Mouse (Mus musculus): ENCODE measurements around the gene Lamb2.

Lamb2 gene

GRCm38 (mm10) chr9:108492043-108492750 is 12.7 kb downstream of the Lamb2 start:
- DNase-seq: no peak

DNA sequence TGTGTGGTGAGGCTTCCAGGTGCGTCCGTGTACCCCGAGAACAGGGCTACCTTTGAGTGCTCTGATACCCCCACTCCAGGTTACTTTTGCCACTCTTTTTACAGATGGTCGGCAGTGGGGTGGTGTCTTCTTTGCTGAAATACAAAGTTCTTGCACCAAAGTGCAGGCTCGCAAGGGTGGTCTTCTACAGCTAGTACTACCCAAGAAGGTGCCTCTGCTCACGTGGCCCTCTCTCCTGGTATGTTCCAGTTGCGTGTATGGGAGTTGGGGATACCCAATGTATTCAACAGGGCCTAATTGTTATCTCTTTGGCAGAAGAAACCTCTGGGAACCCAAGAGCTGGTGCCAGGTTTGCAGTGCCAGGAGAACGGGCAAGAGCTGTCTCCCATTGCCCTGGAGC is 13.7 kb downstream of the Lamb2 start:
- no peak for DNase-seq

GRCm38 (mm10) chr9:108494146-108494825 is 14.8 kb downstream of the Lamb2 start:
- DNase-seq: no peak

DNA sequence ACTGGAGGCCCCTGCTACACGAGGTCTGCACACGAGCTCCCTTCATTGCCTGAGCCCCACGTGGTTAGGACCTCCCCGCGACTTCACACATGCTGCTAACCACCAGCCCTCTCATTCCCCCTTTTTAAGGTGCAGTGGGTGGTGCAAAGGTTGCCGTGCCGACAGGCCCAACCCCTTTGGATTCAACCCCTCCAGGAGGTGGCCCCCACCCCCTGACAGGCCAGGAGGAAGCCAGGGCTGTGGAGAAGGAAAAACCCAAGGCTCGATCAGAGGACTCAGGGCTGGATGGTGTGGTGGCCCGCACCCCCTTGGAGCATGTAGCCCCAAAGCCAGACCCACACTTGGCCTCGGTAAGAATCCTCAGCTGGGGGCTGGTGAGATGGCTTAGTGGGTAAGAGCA is 15.4 kb downstream of the Lamb2 start:
- DNase-seq: no peak

DNA sequence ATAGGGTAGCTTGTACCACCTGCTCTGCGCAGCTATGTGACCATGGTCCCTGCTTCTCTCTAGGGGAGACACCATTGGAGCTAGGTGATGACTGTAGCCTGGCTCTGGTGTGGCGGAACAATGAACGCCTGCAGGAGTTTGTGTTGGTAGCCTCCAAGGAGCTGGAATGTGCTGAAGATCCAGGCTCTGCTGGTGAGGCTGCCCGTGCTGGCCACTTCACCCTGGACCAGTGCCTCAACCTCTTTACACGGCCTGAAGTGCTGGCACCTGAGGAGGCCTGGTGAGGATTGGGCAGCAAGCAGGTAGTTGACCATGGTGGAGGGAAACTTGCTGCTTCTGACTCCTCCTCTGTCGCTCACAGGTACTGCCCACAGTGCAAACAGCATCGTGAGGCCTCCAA is 19.7 kb downstream of the Lamb2 start:
- DNase-seq: no peak

- DNase-seq: no peak
Measured at GRCm38 (mm10) chr9:108499943-108500342, 20.4 kb downstream of the Lamb2 start.

GRCm38 (mm10) chr9:108506901-108507300 is 27.4 kb downstream of the Lamb2 start:
- no peak for DNase-seq

DNA sequence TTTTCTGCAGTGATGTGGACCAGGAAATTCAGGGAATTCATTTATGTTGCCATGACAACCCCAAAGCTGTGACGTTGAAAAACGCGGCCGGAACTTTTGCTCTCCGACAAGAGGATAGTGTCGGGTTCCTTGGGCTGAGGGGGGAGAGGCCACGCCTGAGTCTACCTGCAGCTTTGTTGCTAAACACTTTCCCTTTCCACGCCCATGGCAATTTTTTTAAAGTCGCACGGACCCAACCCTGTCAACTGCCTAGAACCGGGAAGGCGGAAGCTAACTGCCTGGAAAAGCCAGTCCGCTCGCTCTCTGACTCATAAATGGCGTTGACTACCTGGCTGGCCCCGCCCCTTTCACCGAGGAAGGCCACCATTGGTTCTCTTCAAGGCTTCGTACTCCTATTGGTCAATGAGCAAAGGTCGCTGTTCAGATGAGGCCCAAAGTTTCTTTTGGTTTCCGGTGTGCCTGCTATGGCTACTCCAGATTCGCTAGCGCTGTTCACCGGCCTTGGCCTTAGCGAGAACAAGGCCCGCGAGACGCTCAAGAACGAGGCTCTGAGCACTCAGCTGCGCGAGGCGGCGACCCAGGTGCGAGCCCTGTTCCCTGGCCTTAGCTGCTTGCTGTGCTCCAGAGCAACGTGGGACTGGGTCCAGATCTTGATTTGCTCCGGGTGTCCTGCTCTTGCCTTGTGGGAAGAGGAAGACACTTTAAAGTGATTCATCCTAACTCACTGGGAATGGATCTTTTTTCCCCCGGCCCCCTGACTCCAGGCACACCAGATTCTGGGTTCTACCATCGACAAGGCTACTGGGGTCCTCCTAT is 28.3 kb downstream of the Lamb2 start, which contains the start of gene Qars:
Gene Qars, plus strand, starts transcription at position 88 of the 816 bp plus-strand sequence.
- peak; percentile 98 for DNase-seq

DNA sequence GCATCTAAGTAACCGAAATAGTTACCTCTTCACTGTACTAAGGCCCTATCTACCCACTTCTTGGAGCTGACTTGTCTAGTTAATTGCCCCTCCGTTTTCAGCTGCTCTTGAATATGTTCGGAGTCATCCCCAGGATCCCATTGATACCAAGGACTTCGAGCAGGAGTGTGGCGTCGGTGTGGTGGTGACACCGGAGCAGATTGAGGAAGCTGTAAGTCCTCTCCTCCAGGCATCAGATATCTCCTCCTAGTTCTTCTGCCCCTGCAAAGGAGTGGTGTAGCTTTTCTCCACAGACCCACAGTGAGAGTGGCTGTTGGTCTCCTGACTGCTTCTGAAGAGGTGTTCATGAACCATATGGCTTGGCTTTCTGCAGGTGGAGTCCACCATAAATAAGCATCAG is 29.2 kb downstream of the Lamb2 start:
- DNase-seq: no peak

DNA sequence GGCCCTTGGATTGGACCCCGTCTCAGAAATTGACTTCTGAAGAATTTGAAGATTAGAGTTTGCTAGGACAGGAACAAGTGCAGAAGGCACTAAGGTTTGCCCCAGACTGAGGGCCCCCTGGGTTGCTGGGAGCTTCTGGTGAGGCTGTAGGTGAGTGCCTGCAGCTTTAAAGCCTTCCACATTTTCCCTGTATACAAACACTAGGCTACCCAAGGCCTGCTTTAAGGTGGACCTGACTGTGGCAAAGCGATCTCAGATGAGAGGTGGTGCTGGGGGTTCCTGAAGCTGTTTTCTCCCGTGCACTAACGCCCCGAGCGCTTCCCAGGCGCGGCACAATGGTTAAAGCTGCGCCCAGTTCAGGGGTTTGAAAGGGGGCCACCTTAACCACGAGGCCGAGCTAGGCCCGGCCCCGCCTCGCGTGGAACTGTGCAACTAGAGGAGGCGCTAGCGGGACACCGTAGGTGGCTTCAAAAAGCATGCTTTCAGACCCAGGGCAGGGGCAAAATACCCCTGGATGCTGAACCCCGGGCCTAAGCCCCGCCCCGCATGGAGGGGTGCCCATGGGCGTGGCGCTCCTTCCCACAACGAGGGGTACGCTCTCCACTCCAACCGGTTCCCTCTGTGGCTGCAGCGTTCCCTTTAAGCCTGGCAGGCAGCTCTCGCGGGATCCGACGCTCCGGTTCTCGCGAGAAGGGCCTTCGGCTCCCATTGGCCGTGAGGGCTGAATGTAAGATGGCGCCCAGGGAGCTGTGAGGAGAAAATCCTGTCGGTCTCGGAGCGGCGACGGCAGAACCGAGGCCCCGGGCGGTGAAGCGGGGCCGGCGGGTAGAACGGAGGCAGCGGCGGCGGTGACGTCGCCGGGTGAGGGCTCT is 37.1 kb downstream of the Lamb2 start, which contains the start of gene Qrich1:
Gene Qrich1, plus strand, starts transcription at position 427 of the 872 bp plus-strand sequence.
- peak; percentile 96 for DNase-seq

DNA sequence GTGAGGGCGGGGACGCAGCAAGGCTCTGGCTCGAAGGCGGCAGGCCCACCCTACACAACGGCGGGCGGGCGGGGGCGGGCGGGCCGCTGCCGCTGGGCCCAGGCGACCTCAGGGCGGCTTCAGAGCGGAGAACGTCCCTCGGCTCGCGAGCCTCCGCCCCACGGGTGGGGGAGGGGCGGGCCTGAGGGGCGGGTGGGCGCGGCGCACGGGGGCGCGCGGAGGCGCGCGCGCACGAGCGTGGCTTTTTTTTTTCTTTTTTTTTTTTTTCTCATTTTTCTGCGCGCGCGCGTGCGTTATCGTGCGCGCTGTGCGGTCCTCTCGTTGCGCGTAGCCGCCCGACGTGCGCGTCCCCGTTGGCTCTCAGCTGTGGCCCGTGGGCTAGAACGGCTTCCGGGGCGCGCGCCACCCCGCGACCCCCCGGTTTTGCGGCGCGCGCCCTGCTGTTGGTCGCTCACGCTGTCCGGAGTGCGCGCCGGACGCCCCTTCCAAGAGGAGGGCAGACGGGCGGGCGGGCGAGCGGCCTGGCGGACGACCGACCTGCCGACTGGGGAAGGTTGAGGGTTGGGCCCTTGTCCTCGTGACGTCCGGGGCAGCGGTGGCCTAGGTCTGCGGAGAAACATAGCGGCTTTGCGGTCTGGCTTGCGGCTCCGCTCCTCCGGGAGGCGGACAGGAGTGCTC is 37.9 kb downstream of the Lamb2 start:
- DNase-seq: peak; percentile 77

DNA sequence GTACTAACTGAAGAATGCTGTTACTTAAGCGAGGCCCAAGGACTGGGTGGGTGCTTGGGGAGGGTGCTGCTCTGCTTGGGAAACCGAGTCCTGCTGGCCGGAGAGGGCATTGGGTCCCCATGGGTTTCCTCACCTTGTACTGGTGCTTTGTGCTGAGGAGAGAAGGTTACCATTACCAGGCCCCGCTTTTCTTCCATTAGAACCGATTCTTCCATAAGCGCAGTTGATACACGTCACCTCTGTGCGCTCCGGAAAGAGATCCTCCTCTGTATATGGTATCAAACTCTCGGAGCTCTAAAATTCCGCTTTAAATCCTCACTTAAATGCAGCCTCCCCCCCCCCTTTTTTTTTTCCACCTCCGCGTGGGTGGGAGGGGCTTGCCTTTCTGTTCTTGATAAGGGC is 38.4 kb downstream of the Lamb2 start:
- DNase-seq: no peak

- no peak for DNase-seq
Measured at GRCm38 (mm10) chr9:108521604-108522003, 42.1 kb downstream of the Lamb2 start.

DNA sequence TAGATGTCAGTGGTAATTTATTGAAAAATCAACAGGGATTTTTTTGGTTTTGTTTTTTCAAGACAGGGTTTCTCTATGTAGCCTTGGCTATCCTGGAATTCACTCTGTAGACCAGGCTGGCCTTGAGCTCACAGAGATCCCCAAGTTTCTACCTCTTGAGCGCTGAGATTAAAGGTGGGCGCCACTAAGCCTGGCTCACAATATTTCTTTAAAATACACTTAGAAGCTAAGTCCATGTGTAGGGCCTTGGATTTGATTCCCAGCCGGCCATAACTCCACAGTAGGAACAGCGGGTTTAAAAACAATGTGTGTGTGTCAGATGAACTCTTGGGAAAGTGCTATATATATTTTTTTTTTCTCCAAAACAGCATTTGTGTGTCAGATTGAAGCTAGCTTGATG is 43.8 kb downstream of the Lamb2 start:
- DNase-seq: no peak

DNA sequence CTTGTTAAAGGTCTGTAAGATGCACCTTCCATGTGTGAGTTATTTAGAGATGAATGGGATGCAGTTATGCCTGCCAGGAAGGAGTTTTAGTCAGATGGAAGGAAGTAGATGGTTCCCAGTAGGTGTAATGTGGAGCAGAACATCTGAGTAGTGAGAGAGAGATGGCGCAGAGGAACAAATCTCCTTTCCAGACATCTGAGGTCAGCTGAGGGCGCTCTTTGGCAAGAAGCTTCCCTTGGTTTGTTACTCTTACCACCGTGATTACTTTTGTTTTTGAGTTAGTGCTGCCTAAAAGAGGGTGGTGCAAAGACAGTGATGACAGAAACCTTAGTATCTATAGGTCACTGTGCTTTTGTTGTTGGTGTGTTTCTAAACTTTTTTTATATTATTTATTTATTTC is 45.9 kb downstream of the Lamb2 start:
- no peak for DNase-seq

GRCm38 (mm10) chr9:108530954-108531353 is 51.4 kb downstream of the Lamb2 start:
- no peak for DNase-seq

GRCm38 (mm10) chr9:108531496-108531895 is 52.0 kb downstream of the Lamb2 start:
- DNase-seq: no peak
